Mouse (Mus musculus) CD4-positive, CD25-positive, alpha-beta regulatory T cell (primary cell): ENCODE results near the gene Olfr761. TPM values are rescaled to one million over a fixed set of nuclear protein-coding genes. Genes with fewer than 3 reads are reported as not detected.

Experiments
- polyA plus RNA-seq: library from polyadenylated mRNA; unstranded; fragments of 100-300 nt; shearing (Covaris generic); gene quantifications from one replicate; pipeline ENCODE4 v1.2.1, GENCODE M21; 2017

Olfr761 gene
- not detected for polyA plus RNA-seq

GRCm38 (mm10) chr17:37952979-37953378 is at the start of gene Olfr761:
Olfr761 (minus strand) TSS chr17:37953079.

GRCm38 (mm10) chr17:37920248-37920647 is 32.6 kb downstream of the Olfr761 start, which contains the start of gene Olfr128:
Olfr128 (plus strand) TSS chr17:37920548.

Other genes with a start within 250 kb of the Olfr761 start
- not detected for gene Olfr120, start 231.3 kb downstream of the Olfr761 start, polyA plus RNA-seq
- not detected for gene Olfr121, start 204.2 kb downstream of the Olfr761 start, polyA plus RNA-seq
- gene Olfr122, start 184.5 kb downstream of the Olfr761 start, polyA plus RNA-seq, result not detected
- gene Olfr123, start 159.6 kb downstream of the Olfr761 start, polyA plus RNA-seq, result not detected
- not detected for gene Olfr124, start 153.2 kb downstream of the Olfr761 start, polyA plus RNA-seq
- not detected for gene Olfr125, start 120.1 kb downstream of the Olfr761 start, polyA plus RNA-seq
- gene Olfr126, start 105.6 kb downstream of the Olfr761 start, polyA plus RNA-seq, result not detected
- gene Olfr127, start 52.6 kb downstream of the Olfr761 start, polyA plus RNA-seq, result not detected
- 0.08 TPM for gene Olfr128, start 32.5 kb downstream of the Olfr761 start, polyA plus RNA-seq
- gene Olfr129, start 107.0 kb upstream of the Olfr761 start, polyA plus RNA-seq, result 0.10 TPM
- gene Olfr130, start 110.8 kb upstream of the Olfr761 start, polyA plus RNA-seq, result not detected
- not detected for gene Olfr131, start 135.6 kb upstream of the Olfr761 start, polyA plus RNA-seq
- gene Olfr132, start 181.4 kb upstream of the Olfr761 start, polyA plus RNA-seq, result not detected
- gene Olfr133, start 192.2 kb upstream of the Olfr761 start, polyA plus RNA-seq, result not detected
- gene Olfr134, start 218.3 kb upstream of the Olfr761 start, polyA plus RNA-seq, result not detected